Mouse (Mus musculus) hindbrain, postnatal 0 days (tissue): ENCODE measurements around the gene Sgms1. TPM values are rescaled to one million over a fixed set of nuclear protein-coding genes. Genes with fewer than 3 reads are reported as not detected.
A peak's percentile ranks its signal among the peaks of the same experiment; 100 is the strongest.

Experiments used
- ATAC-seq: fragments of 200-750 bp; cut with Nextera tagmentation; 2 replicates; pipeline ENCODE4 v1.8.0; 2017; ENCODE audit warnings: mild to moderate bottlenecking, moderate TSS enrichment, moderate library complexity
- DNase-seq: peaks from one replicate; pipeline ENCODE4 v3.0.0-alpha.2; 2015; ENCODE audit warnings: low spot score
- H3K27ac ChIP-seq: fragments of 300-500 bp; sonication (generic); 2 replicates; pipeline ENCODE4 v1.5.1; 2014; ENCODE audit warnings: mild to moderate bottlenecking
- H3K27me3 ChIP-seq: fragments of 300-500 bp; sonication (generic); 2 replicates; pipeline ENCODE4 v1.6.1; 2014; ENCODE audit warnings: low read length, mixed read lengths; ENCODE audit not compliant: insufficient read depth
- H3K36me3 ChIP-seq: fragments of 300-500 bp; sonication (generic); 2 replicates; pipeline ENCODE4 v1.6.1; 2014; ENCODE audit warnings: low read length, mixed read lengths; ENCODE audit not compliant: insufficient read depth
- H3K4me1 ChIP-seq: fragments of 300-500 bp; sonication (generic); 2 replicates; pipeline ENCODE4 v1.6.1; 2014; ENCODE audit warnings: antibody characterized with exemption, low read length, mixed read lengths; ENCODE audit not compliant: insufficient read depth
- H3K4me2 ChIP-seq: fragments of 300-500 bp; sonication (generic); 2 replicates; pipeline ENCODE4 v1.6.1; 2014; ENCODE audit warnings: low read depth, mild to moderate bottlenecking, low read length, moderate library complexity, mixed read lengths
- H3K4me3 ChIP-seq: fragments of 300-500 bp; sonication (generic); 2 replicates; pipeline ENCODE4 v1.5.1; 2014; ENCODE audit warnings: low read length
- H3K9ac ChIP-seq: fragments of 300-500 bp; sonication (generic); replicated peaks from 2 replicates; pipeline ENCODE4 v1.6.1; 2014; ENCODE audit warnings: mild to moderate bottlenecking, low read length, moderate library complexity, mixed read lengths
- H3K9me3 ChIP-seq: fragments of 300-500 bp; sonication (generic); 2 replicates; pipeline ENCODE4 v1.6.1; 2016; ENCODE audit warnings: low read length, mixed read lengths
- CTCF ChIP-seq: IDR thresholded peaks from 2 replicates; pipeline ENCODE4 v1.5.1; 2016; ENCODE audit warnings: antibody characterized with exemption, control low read depth, low read depth
- WGBS: fragments of 180-500 bp; shearing (Covaris S2); extraction: QIAGEN DNeasy Blood & Tissue Kit; methylation state at CpG from one replicate; pipeline ENCODE4 v1.1.7; 2014; 5-methylcytosine and 5-hydroxymethylcytosine counted together
- polyA plus RNA-seq: library from polyadenylated mRNA; unstranded; fragments of >200 nt; fragmentation: Nextera tagmentation; extraction: Ambion mirVana; gene quantifications from 2 replicates; pipeline ENCODE4 v1.2.1, GENCODE M21; 2015
- total RNA-seq: library from RNA; depleted of rRNA; stranded (reverse); fragments of >200 nt; gene quantifications from 2 replicates; pipeline ENCODE4 v1.2.3, GENCODE M21; 2014

Gene Sgms1
- total and polyA plus RNA-seq, 2 experiments from 2014 or later: 23.2 to 32.5 TPM

GRCm38 (mm10) chr19:32202131-32203114 is 187.1 kb downstream of the Sgms1 start:
- ATAC-seq: no peak
- H3K36me3 ChIP-seq: no peaks in the 10 kb centered on the region
- H3K9ac ChIP-seq: no peak overlapping the region
- H3K4me3 ChIP-seq: no peak overlapping the region
- no peak overlapping the region for H3K27ac ChIP-seq
- no peak overlapping the region for H3K4me2 ChIP-seq
- TF ChIP-seq CTCF: no peak
- no peaks in the 10 kb centered on the region for H3K9me3 ChIP-seq
- 85% methylated on average over 12 of the region's 12 CpGs for WGBS
- H3K4me1 ChIP-seq: no peaks in the 10 kb centered on the region
- no peaks in the 10 kb centered on the region for H3K27me3 ChIP-seq
- DNase-seq: no peak

- no peak for TF ChIP-seq CTCF
- Histone ChIP-seq H3K9ac (no peak overlapping the region), H3K4me3 (no peak overlapping the region), H3K4me1 (no peaks in the 10 kb centered on the region), H3K4me2 (no peak overlapping the region), H3K27ac (no peak overlapping the region), H3K9me3 (no peaks in the 10 kb centered on the region), H3K27me3 (no peaks in the 10 kb centered on the region), H3K36me3 (no peaks in the 10 kb centered on the region)
- ATAC-seq (no peak), DNase-seq (no peak)
- WGBS: 83% methylated on average over 4 of the region's 4 CpGs
Observed at GRCm38 (mm10) chr19:32199861-32200574, 189.5 kb downstream of the Sgms1 start.

- Histone ChIP-seq H3K36me3 (no peaks in the 10 kb centered on the region), H3K4me1 (no peaks in the 10 kb centered on the region), H3K4me3 (no peak overlapping the region), H3K27me3 (no peaks in the 10 kb centered on the region), H3K9me3 (no peaks in the 10 kb centered on the region), H3K27ac (no peak overlapping the region), H3K9ac (no peak overlapping the region), H3K4me2 (no peak overlapping the region)
- WGBS: 95% methylated on average over 5 of the region's 5 CpGs
- ATAC-seq (no peak), DNase-seq (no peak)
- no peak; the same call in 1 of the 2 replicates for TF ChIP-seq CTCF
Observed at GRCm38 (mm10) chr19:32199133-32199532, 190.4 kb downstream of the Sgms1 start.

GRCm38 (mm10) chr19:32198494-32199106 is 190.9 kb downstream of the Sgms1 start:
- Histone ChIP-seq H3K9ac (no peak overlapping the region), H3K27me3 (no peaks in the 10 kb centered on the region), H3K4me2 (no peak overlapping the region), H3K4me3 (no peak overlapping the region), H3K4me1 (no peaks in the 10 kb centered on the region), H3K9me3 (no peaks in the 10 kb centered on the region), H3K36me3 (no peaks in the 10 kb centered on the region), H3K27ac (no peak overlapping the region)
- no peak for ATAC-seq
- 95% methylated on average over 7 of the region's 7 CpGs for WGBS
- no peak for DNase-seq
- no peak; the same call in 1 of the 2 replicates for TF ChIP-seq CTCF

GRCm38 (mm10) chr19:32196976-32197819 is 192.3 kb downstream of the Sgms1 start:
- DNase-seq (no peak), ATAC-seq (no peak)
- TF ChIP-seq CTCF: peak; percentile 10; the same call in 1 of the 2 replicates
- Histone ChIP-seq H3K4me1 (no peaks in the 10 kb centered on the region), H3K9ac (no peak overlapping the region), H3K4me2 (no peak overlapping the region), H3K36me3 (no peaks in the 10 kb centered on the region), H3K9me3 (no peaks in the 10 kb centered on the region), H3K27ac (peak overlapping the region; percentile 16; the same call in 1 of the 2 replicates), H3K27me3 (no peaks in the 10 kb centered on the region), H3K4me3 (no peak overlapping the region)
- 66% methylated on average over 15 of the region's 15 CpGs for WGBS

GRCm38 (mm10) chr19:32196222-32196621 is 193.3 kb downstream of the Sgms1 start:
- ATAC-seq (no peak), DNase-seq (no peak)
- TF ChIP-seq CTCF: no peak
- Histone ChIP-seq H3K9ac (no peak overlapping the region), H3K4me2 (no peak overlapping the region), H3K27ac (no peak overlapping the region), H3K36me3 (no peaks in the 10 kb centered on the region), H3K4me3 (no peak overlapping the region), H3K4me1 (no peaks in the 10 kb centered on the region), H3K9me3 (no peaks in the 10 kb centered on the region), H3K27me3 (no peaks in the 10 kb centered on the region)
- 60% methylated on average over 5 of the region's 5 CpGs for WGBS
